ENCODE assay signal across 22 mouse cellular contexts in the genomic region with DNA sequence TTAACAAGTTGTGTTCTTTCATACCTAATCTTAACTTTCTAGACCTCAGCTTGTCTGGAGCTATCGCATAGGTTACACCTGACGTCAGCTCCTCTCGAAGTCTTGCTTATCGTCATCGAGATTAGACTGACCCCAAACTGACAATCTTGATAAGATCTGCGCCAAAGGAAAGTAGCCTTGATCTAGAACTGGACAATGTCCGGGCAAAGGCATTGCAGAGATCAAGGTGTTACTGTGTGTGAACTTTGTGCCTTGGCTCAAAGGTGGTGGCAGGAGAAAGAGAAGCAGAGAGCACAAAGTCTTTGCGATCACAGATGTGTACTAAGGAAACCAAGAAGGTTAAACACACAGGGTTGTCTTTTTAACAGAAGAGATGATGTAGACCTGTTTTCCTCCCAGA. TPM values are rescaled to one million over a fixed set of nuclear protein-coding genes. Genes with fewer than 3 reads are reported as not detected.
A peak's percentile ranks its signal among the peaks of the same experiment; 100 is the strongest.
DNase-seq lines count a peak whose midpoint lies in the region; ATAC-seq and TF ChIP-seq lines count a peak whose summit lies in the region.
"Had no signal": no experiment of that assay in that cellular context is flagged by ENCODE, and none has a peak within 500 bp of the region (broad histone marks: within the 10 kb centered on the region; RNA-seq: fewer than 3 reads in every experiment).

No protein-coding gene starts in this region.

- H3K4me3 ChIP-seq in heart, embryonic 11.5 days (ENCODE audit: low read depth, low read length) = no peak overlapping the region
- no peak overlapping the region for H3K4me3 ChIP-seq in kidney, adult 2 months (ENCODE audit: insufficient read depth, low read depth, low read length)
- no peak overlapping the region for H3K4me3 ChIP-seq in kidney, embryonic 16.5 days (ENCODE audit: low read length)
- no peak overlapping the region for H3K4me3 ChIP-seq in liver, adult 2 months (ENCODE audit: insufficient read depth, low read depth, low read length)
- H3K4me3 ChIP-seq in liver, embryonic 12.5 days = no peak overlapping the region
- H3K4me3 ChIP-seq: embryonic facial prominence, embryonic 13.5 days; forebrain, embryonic 12.5 days; heart, adult 2 months; heart, embryonic 12.5 days; hindbrain, embryonic 10.5 days had no signal

- H3K27ac ChIP-seq in heart, embryonic 11.5 days (ENCODE audit: low read depth, low read length) = no peak overlapping the region
- peak overlapping the region; percentile 52; the same call in 1 of the 2 replicates for H3K27ac ChIP-seq in kidney, adult 2 months (ENCODE audit: insufficient read depth, low read depth, low read length)
- H3K27ac ChIP-seq in kidney, embryonic 16.5 days (ENCODE audit: low read length) = no peak overlapping the region
- no peak overlapping the region for H3K27ac ChIP-seq in liver, adult 2 months (replicated peaks; ENCODE audit: insufficient read depth, low read depth, low read length)
- no peak overlapping the region for H3K27ac ChIP-seq in liver, embryonic 12.5 days
- H3K27ac ChIP-seq: embryonic facial prominence, embryonic 13.5 days; forebrain, embryonic 12.5 days; heart, adult 2 months; hindbrain, embryonic 10.5 days; hindbrain, embryonic 14.5 days had no signal

- TF ChIP-seq CTCF in kidney, adult 2 months (conservative IDR thresholded peaks at IDR 0.05; ENCODE audit: insufficient read depth, insufficient read length, low read depth, low read length) = no peak
- TF ChIP-seq CTCF in liver, adult 2 months (IDR thresholded peaks at IDR 0.05; ENCODE audit: low read depth, low read length) = no peak

- no peaks in the 10 kb centered on the region for H3K36me3 ChIP-seq in heart, embryonic 11.5 days (ENCODE audit: control insufficient read depth, insufficient read depth, low read length)
- H3K36me3 ChIP-seq in kidney, adult 2 months (ENCODE audit: control insufficient read depth, insufficient read depth, low read length) = no peaks in the 10 kb centered on the region
- H3K36me3 ChIP-seq in kidney, embryonic 16.5 days (ENCODE audit: insufficient read depth, low read length) = no peaks in the 10 kb centered on the region
- H3K36me3 ChIP-seq in liver, adult 2 months (ENCODE audit: control insufficient read depth, insufficient read depth, low read length) = no peaks in the 10 kb centered on the region
- no peaks in the 10 kb centered on the region for H3K36me3 ChIP-seq in liver, embryonic 12.5 days
- H3K36me3 ChIP-seq: embryonic facial prominence, embryonic 13.5 days; forebrain, embryonic 12.5 days; G1E; heart, embryonic 12.5 days; hindbrain, embryonic 10.5 days had no signal

- H3K9me3 ChIP-seq in heart, embryonic 11.5 days (replicated peaks; ENCODE audit: control insufficient read depth, low read length) = no peaks in the 10 kb centered on the region
- no peaks in the 10 kb centered on the region for H3K9me3 ChIP-seq in kidney, embryonic 16.5 days (ENCODE audit: low read length)
- H3K9me3 ChIP-seq in liver, embryonic 12.5 days (replicated peaks) = no peaks in the 10 kb centered on the region
- H3K9me3 ChIP-seq: embryonic facial prominence, embryonic 13.5 days; forebrain, embryonic 12.5 days; G1E had no signal

- no peak for ATAC-seq in heart, embryonic 11.5 days (replicated peaks; ENCODE audit: insufficient number of reproducible peaks, low FRiP score, low TSS enrichment)
- no peak for ATAC-seq in kidney, embryonic 16.5 days (ENCODE audit: low FRiP score, low TSS enrichment)
- no peak for ATAC-seq in liver, embryonic 12.5 days
- ATAC-seq: CD4-positive, CD25-positive, alpha-beta regulatory T cell, adult 4 months; forebrain, embryonic 16.5 days had no signal

- 72% methylated on average over 8 of the region's 8 CpGs for WGBS in heart, embryonic 11.5 days (ENCODE audit: insufficient replicate concordance)
- 76% methylated on average over 8 of the region's 8 CpGs for WGBS in kidney, adult 2 months
- WGBS in kidney, embryonic 16.5 days = 94% methylated on average over 8 of the region's 8 CpGs
- 26% methylated on average over 8 of the region's 8 CpGs for WGBS in liver, adult 2 months
- WGBS in liver, embryonic 12.5 days (ENCODE audit: insufficient replicate concordance) = 67% methylated on average over 8 of the region's 8 CpGs

- no peak overlapping the region for H3K4me2 ChIP-seq in heart, embryonic 11.5 days
- H3K4me2 ChIP-seq in kidney, embryonic 16.5 days (replicated peaks; ENCODE audit: low read depth, low read length) = no peak overlapping the region
- no peak overlapping the region for H3K4me2 ChIP-seq in liver, embryonic 12.5 days
- H3K4me2 ChIP-seq: embryonic facial prominence, embryonic 13.5 days; forebrain, embryonic 12.5 days; heart, embryonic 12.5 days; hindbrain, embryonic 14.5 days had no signal

- DNase-seq in heart, adult 11 months = peak; percentile 27
- DNase-seq in kidney, adult 2 months = peak; percentile 79
- peak; percentile 87 for DNase-seq in liver, adult 2 months (ENCODE audit: extremely low read depth, low read depth, low spot score)
- no peak for DNase-seq in adrenal gland, adult 8-10 months
- DNase-seq: adrenal gland, postnatal 25 days; B cell, adult 2 months; cerebellum, adult 18-20 months; cerebellum, adult 9-11 months; cerebellum, postnatal 36 days; gastrocnemius, postnatal 10 days; heart, adult 2 months had no signal

- no peak for TF ChIP-seq POLR2A in kidney, adult 2 months (IDR thresholded peaks at IDR 0.05; ENCODE audit: low read depth, low read length)
- no peak for TF ChIP-seq POLR2A in liver, adult 2 months (IDR thresholded peaks at IDR 0.05; ENCODE audit: extremely low read depth, insufficient read depth, low read length)

- no peaks in the 10 kb centered on the region for H3K4me1 ChIP-seq in heart, embryonic 11.5 days (ENCODE audit: control insufficient read depth, insufficient read depth, low read length)
- peaks cover 4% of the 10 kb centered on the region; the same call in 1 of the 2 replicates for H3K4me1 ChIP-seq in kidney, adult 2 months (ENCODE audit: control insufficient read depth, insufficient read depth, low read length)
- H3K4me1 ChIP-seq in kidney, embryonic 16.5 days (ENCODE audit: insufficient read depth, low read length) = peaks cover 5% of the 10 kb centered on the region; the same call in 1 of the 2 replicates
- peaks cover 9% of the 10 kb centered on the region for H3K4me1 ChIP-seq in liver, adult 2 months (ENCODE audit: control insufficient read depth, insufficient read depth, low read length)
- H3K4me1 ChIP-seq in liver, embryonic 12.5 days = no peaks in the 10 kb centered on the region
- H3K4me1 ChIP-seq: embryonic facial prominence, embryonic 13.5 days; forebrain, embryonic 12.5 days; heart, embryonic 12.5 days had no signal

- no peak overlapping the region for H3K9ac ChIP-seq in heart, embryonic 11.5 days (ENCODE audit: low read depth, low read length)
- H3K9ac ChIP-seq in kidney, embryonic 16.5 days (replicated peaks; ENCODE audit: low read length) = no peak overlapping the region
- H3K9ac ChIP-seq in liver, adult 2 months (ENCODE audit: low read depth, low read length) = no peak overlapping the region
- H3K9ac ChIP-seq in liver, embryonic 12.5 days = no peak overlapping the region
- H3K9ac ChIP-seq: embryonic facial prominence, embryonic 13.5 days; forebrain, embryonic 12.5 days; heart, embryonic 12.5 days; hindbrain, embryonic 14.5 days had no signal

- H3K27me3 ChIP-seq in heart, embryonic 11.5 days (ENCODE audit: control insufficient read depth, insufficient read depth, low read length) = no peaks in the 10 kb centered on the region
- H3K27me3 ChIP-seq in kidney, adult 2 months (replicated peaks; ENCODE audit: control insufficient read depth, insufficient read depth, low read length) = no peaks in the 10 kb centered on the region
- H3K27me3 ChIP-seq in kidney, embryonic 16.5 days (ENCODE audit: insufficient read depth, low read length) = no peaks in the 10 kb centered on the region
- H3K27me3 ChIP-seq in liver, adult 2 months (ENCODE audit: control insufficient read depth, insufficient read depth, low read length) = no peaks in the 10 kb centered on the region
- no peaks in the 10 kb centered on the region for H3K27me3 ChIP-seq in liver, embryonic 12.5 days (replicated peaks)
- H3K27me3 ChIP-seq: embryonic facial prominence, embryonic 13.5 days; forebrain, embryonic 12.5 days; heart, embryonic 12.5 days had no signal

- H3K79me2 ChIP-seq in liver, adult 2 months (ENCODE audit: control insufficient read depth, insufficient read depth, low read length) = no peaks in the 10 kb centered on the region

RNA-seq across cellular contexts. Expression of gene Abcd3, which starts 25.2 kb away (rescaled TPM):
- 42.2 and 49.1 TPM in 2 replicates for polyA plus RNA-seq in heart, embryonic 11.5 days (2014; fragmentation: Nextera tagmentation; extraction: Ambion mirVana)
- polyA plus RNA-seq in kidney, adult 2 months (2012; rRNA removed) = 25.5 and 48.2 TPM in 2 replicates
- 77.1 and 82.6 TPM in 2 replicates for polyA plus RNA-seq in kidney, embryonic 16.5 days (2015; fragmentation: Nextera tagmentation; extraction: Ambion mirVana)
- 277 and 397 TPM in 2 replicates for total RNA-seq in liver, adult 2 months (2014; rRNA removed)
- polyA plus RNA-seq in liver, adult 2 months (2012; rRNA removed) = 45.5 and 49.5 TPM in 2 replicates
- 28.2 and 29.6 TPM in 2 replicates for polyA plus RNA-seq in liver, embryonic 12.5 days (2016; fragmentation: Nextera tagmentation; extraction: Ambion mirVana)
- 10 to 100 TPM; 73.7 to 90.3 (median 78.7) TPM for total RNA-seq in adrenal gland, adult 8-10 months (2022)
